In the genomic region with DNA sequence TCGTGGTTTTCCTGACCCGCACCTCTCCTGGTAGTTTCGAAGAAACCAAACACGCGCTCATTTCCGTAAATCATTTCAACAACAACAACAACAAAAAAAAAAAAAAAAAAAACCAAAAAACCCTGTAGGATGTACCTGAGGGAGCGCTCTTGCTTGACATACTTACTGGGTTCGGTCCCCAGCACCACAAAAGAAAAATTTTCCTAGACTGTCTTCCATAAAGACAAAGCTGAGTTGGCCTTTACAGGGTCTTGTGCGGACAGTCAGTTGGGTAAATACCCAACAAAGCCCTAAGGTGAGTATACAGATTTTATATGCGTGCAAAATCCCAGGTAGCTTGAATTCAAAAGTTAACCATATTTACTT, we compare ENCODE assay signal across 1 mouse cellular context.
TF ChIP-seq lines count a peak whose summit lies in the region.

No protein-coding gene starts in this region.

TF ChIP-seq in MEL, 35 proteins besides CTCF, POLR2A, EP300 and RAD21:
- TF ChIP-seq NELFE (IDR thresholded peaks at IDR 0.05; ENCODE audit: low read depth, low read length) (no peak), USF2 (IDR thresholded peaks at IDR 0.05; ENCODE audit: borderline replicate concordance in 1 of 2, insufficient read depth in 1 of 2, low read depth in 1 of 2, low read length in 2 of 2) (no peak), MAZ (IDR thresholded peaks at IDR 0.05; ENCODE audit: low read depth, low read length) (no peak), ZNF384 (IDR thresholded peaks at IDR 0.05; ENCODE audit: low read depth, low read length) (no peak), TBP (IDR thresholded peaks at IDR 0.05; ENCODE audit: low read depth, low read length) (no peak), ELF1 (IDR thresholded peaks at IDR 0.05; ENCODE audit: low read depth, low read length) (no peak), SMC3 (IDR thresholded peaks at IDR 0.05; ENCODE audit: low read depth, low read length) (no peak), MEF2A (IDR thresholded peaks at IDR 0.05; ENCODE audit: extremely low read depth, insufficient replicate concordance, low read depth, low read length, poor library complexity, severe bottlenecking) (no peak), NRF1 (IDR thresholded peaks at IDR 0.05; ENCODE audit: insufficient read depth, low read depth, low read length, poor library complexity, severe bottlenecking) (no peak), TAL1 (IDR thresholded peaks at IDR 0.05; ENCODE audit: low read length) (no peak), E2F4 (IDR thresholded peaks at IDR 0.05; ENCODE audit: borderline replicate concordance, low read depth, low read length) (no peak), JUND (IDR thresholded peaks at IDR 0.05; ENCODE audit: low read depth, low read length) (no peak), ZKSCAN1 (IDR thresholded peaks at IDR 0.05; ENCODE audit: low read depth, low read length) (no peak), POLR2AphosphoS5 (IDR thresholded peaks at IDR 0.05; ENCODE audit: borderline replicate concordance, low read depth, low read length) (no peak), TCF12 (IDR thresholded peaks at IDR 0.05; ENCODE audit: low read depth, low read length) (no peak), ZC3H11A (IDR thresholded peaks at IDR 0.05; ENCODE audit: low read depth, low read length) (no peak), USF1 (IDR thresholded peaks at IDR 0.05; ENCODE audit: low read depth, low read length) (no peak), ETS1 (IDR thresholded peaks at IDR 0.05; ENCODE audit: low read depth, low read length) (no peak), MAFK (IDR thresholded peaks at IDR 0.05; ENCODE audit: borderline replicate concordance, low read depth, low read length) (no peak)
